Mouse (Mus musculus): Measurements from ENCODE around the gene Synj2. TPM values are rescaled to one million over a fixed set of nuclear protein-coding genes. Genes with fewer than 3 reads are reported as not detected.

Gene Synj2
- 10 to 100 TPM; 64.0 to 66.9 TPM for total RNA-seq (2021)

GRCm38 (mm10) chr17:5941230-5942043, at the start of gene Synj2:
Gene Synj2 (plus strand): TSS chr17:5941280.
- no peak for DNase-seq

DNA sequence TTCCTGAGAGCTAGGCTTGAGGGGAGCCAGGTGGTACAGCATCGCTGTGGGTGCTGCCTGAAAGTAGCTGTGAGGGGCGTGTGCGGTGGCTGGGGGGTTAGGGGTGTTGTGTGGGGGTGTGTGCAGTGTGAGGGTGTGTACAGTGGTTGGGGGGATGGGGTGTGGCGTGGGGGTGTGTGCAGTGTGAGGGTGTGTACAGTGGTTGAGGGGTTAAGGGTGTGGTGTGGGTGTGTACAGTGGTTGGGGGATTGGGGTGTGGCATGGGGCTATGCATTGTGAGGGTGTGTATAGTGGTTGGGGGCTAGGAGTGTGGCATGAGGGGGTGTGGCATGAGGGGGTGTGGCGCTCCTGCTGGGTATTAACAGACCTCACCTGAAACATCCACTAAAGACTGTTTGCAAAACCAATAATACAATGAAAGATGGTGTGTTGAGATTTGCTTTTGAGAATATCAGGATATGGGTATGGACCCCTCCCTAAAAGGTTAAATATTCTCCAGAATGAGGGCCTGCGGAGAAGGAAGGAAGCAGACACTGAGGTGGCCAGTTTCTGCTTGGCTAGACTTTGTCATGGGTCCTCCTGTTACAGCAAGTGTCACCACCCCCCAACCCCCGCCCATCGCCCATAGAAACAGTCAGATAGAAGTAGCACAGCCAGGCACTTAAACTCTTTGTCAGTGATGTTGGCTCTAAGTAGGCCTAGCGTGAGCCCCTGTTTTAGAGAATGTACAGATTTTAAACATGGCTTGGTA, 49.0 kb upstream of the Synj2 start:
- DNase-seq: no peak

DNA sequence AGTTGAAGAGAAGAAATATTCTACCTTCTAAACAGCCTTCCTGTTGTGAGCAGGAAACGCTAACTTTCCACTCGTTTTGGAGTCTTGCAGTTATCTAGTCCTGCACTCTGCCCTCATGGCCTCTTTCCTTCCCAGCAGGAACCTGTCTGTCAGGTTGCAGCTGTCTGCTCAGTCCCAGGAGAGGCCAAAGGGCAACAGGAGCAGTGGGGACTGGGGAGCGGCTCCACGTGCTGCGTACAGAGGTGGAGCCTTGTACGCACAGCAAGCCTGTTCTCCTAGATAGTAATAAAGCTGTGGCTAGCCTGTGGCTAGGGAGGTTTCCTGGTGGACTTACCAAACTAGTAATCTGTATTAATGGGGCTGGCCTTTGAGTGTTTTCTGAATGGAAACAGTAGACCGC, 48.0 kb upstream of the Synj2 start:
- no peak for DNase-seq

GRCm38 (mm10) chr17:5893574-5894148, 47.4 kb upstream of the Synj2 start:
- DNase-seq: no peak

GRCm38 (mm10) chr17:5896066-5896465, 45.0 kb upstream of the Synj2 start:
- no peak for DNase-seq

GRCm38 (mm10) chr17:5896607-5897006, 44.5 kb upstream of the Synj2 start:
- DNase-seq: no peak

DNA sequence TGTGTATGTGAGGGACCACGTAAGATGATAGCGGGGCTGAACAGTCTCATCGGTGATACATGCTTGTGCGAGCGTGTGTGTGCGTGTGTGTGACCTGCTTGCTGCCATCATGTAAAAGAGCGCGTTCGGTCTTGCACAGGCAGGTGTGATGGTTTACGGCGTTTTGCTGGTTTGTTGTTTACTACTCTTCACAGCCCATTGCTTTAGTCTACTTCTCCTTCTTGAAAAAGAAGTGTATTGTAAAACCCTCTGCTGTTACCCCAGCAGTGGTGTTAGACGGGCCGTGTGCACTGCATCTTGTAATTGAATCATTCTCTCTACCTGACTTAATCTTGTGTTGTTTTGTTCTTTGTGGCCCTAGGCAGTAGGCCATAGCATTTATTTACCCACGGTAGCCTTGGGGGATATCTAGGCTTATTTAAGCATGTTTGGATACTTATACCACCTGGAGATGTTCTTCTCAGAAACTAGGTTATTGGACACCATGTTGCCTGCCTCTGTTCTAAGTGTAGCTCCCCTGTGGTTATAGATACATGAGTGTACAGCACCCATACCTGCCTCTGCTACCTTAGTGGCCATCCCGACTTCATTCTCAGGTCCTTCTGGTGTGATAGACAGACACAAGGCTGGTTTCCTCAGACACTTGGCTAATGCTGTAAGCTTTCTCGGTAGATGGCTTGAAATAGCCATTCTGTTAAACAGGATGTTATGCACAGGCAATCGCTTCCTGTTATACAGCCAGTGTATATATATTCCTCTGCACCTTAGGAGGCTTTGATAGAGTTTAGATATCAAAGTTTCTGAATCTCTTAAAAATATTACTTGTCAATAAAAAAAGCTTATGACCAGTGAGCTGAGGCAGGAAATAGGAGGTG, 43.5 kb upstream of the Synj2 start:
- DNase-seq: no peak

DNA sequence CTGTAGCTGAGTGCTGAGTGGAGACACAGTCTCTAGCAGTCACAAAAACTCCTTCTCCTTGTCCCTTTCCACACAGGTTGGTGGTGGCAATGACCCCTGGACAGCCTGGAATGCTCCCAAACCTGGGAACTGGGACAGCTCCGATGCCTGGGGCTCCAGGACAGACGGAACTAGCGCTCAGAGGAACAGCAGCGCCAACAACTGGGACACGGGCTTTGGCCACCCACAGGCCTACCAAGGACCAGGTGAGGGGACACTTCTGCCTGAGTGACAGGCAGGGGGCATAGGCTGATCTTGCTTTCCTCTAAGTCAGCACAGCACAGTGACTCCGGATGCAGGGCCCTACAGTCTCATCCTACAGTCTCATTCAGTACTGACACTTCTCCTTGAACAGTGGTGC, 41.8 kb upstream of the Synj2 start:
- DNase-seq: no peak

DNA sequence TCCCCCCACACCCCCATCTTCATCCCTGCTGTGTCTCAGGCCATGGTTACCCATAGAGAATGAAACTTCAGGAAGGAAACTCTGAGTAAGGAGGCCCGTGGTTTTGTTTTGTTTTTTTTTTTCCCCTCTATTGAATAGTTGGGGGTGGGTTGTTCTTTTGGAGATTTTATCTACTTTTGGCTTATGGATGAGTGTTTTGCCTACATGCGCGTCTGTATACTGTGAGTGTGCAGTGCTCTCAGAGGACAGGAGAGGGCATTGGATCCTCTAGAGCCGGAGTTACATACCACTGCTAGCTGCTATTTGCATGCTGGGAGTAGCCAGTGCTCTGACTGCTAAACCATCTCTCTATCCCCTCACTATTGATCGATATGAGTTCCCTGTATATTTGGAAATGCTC, 39.7 kb upstream of the Synj2 start:
- no peak for DNase-seq

- DNase-seq: no peak
Measured at GRCm38 (mm10) chr17:5903630-5904301, 37.3 kb upstream of the Synj2 start.

GRCm38 (mm10) chr17:5909681-5910080, 31.4 kb upstream of the Synj2 start:
- DNase-seq: no peak

- DNase-seq: peak; percentile 62 to 70
Measured at GRCm38 (mm10) chr17:5911591-5911990, 29.5 kb upstream of the Synj2 start.

DNA sequence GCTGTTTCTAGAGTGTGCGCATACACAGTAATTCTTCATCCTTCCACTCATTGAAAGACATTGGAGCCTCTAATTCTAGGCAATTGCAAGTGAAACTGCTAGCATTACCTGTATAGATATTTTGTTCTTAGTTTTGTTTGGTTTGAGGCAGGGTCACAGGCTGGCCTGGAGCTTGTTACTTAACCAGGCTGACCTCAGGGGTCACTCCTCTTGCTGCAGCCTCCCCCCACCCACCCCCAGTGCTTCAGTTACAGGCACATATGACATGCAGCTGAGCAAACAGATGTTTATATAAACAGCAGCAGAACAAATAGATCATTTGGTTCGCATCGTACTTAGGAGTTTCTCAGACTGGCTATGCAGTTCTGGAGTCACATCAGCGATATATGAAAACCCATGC, 28.3 kb upstream of the Synj2 start:
- no peak for DNase-seq

- DNase-seq: no peak
Measured at GRCm38 (mm10) chr17:5914217-5914616, 26.9 kb upstream of the Synj2 start.

- DNase-seq: no peak
Measured at GRCm38 (mm10) chr17:5921954-5922353, 19.1 kb upstream of the Synj2 start.

- DNase-seq: peak; percentile 44 to 47
Measured at GRCm38 (mm10) chr17:5923281-5923680, 17.8 kb upstream of the Synj2 start.

DNA sequence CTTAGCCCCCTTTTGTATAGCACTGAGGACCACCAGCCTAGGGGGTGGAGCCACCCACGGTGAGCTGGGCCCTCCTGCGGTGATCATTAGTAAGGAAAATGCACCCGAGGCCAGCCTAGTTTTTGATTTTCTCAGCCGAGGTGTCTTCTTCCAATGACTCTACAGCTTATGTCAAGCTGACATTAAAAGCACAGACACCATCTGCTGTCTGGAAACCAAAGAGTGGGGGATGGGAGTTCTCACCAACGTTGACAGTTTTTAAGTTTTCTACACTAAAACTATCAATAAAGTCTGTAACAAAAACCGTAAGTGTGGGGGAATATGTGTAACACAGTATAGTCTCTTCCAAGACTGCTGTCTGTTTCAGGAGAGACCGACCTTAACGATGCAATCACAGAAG, 16.8 kb upstream of the Synj2 start:
- DNase-seq: no peak

GRCm38 (mm10) chr17:5926710-5927109, 14.4 kb upstream of the Synj2 start:
- no peak for DNase-seq

DNA sequence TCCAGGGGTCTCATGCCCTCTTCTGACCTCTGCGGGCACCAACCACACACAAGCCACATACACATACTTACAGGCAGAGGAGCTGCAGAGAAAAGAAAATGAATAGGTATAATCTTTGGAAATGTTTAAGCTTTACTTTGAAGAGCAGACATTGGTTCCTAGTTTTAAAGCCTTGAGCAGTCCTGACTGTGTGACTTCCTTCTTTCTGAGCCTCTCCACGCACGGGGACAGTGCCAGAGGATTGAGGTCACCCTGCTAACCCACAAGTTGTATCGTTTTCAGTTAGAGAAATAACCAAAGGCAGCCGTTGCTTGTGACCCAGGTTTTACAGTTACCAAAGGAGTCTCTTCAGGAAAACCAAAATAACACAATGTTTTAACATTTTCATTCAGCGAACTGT, 12.0 kb upstream of the Synj2 start:
- no peak for DNase-seq

- no peak for DNase-seq
Measured at GRCm38 (mm10) chr17:5932161-5932560, 8.9 kb upstream of the Synj2 start.

DNA sequence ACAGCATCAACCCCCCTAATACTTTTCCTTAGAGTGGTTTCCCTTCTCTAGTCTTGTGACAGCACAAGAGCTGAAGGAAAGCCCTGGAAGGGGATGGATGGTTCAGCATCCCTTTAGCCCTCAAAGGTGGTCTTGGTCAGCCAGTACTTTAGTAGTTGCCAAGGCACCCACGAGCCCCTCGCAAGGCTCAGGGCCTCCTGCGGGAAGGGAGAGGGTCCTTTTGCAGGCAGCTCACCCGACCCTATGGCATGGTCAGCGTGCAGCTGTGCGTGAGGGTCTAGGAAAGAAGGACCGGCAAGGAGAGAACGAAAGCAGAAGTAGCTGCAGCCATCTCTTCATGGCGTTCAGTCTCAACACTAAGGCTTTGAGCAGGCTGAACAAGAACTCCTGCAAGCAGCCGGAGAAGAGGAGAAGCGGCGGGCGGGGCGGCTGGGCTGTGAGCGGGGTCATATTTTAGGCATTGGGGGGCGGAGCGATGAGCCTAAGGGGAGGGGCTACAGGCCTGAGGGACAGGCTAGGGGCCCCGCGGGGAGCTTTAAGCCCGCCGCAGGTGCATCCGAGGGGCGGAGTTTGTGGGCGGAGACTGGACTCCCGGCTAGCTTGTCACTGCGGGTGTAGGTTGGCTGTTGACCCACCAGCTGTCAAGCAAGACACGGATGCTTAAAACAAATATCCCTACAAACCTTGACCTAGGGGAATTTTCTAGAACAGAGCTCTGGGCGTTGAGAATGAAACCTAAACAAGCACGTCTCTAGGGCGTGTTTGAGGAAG, 6.3 kb upstream of the Synj2 start:
- DNase-seq: peak in 1 of 2 experiments; percentile 44
